Mouse (Mus musculus) stomach, postnatal 0 days (tissue): Measurements from ENCODE around the gene Znrf4. TPM values are rescaled to one million over a fixed set of nuclear protein-coding genes. Genes with fewer than 3 reads are reported as not detected.
A peak's percentile ranks its signal among the peaks of the same experiment; 100 is the strongest.

Experiments
- ATAC-seq: fragments of 200-750 bp; cut with Nextera tagmentation; 2 replicates; pipeline ENCODE4 v1.8.0; 2017; ENCODE audit not compliant: low FRiP score, low TSS enrichment
- DNase-seq: peaks from one replicate; pipeline ENCODE4 v3.0.0-alpha.2; 2016; ENCODE audit warnings: low spot score
- H3K27ac ChIP-seq: fragments of 300-500 bp; sonication (generic); replicated peaks from 2 replicates; pipeline ENCODE4 v1.5.1; 2014; ENCODE audit warnings: mild to moderate bottlenecking, control low read depth
- H3K27me3 ChIP-seq: fragments of 300-500 bp; sonication (generic); 2 replicates; pipeline ENCODE4 v1.6.1; 2014; ENCODE audit warnings: low read length; ENCODE audit not compliant: control insufficient read depth, insufficient read depth
- H3K36me3 ChIP-seq: fragments of 300-500 bp; sonication (generic); 2 replicates; pipeline ENCODE4 v1.6.1; 2014; ENCODE audit warnings: low read length, mixed read lengths; ENCODE audit not compliant: control insufficient read depth, insufficient read depth
- H3K4me1 ChIP-seq: fragments of 300-500 bp; sonication (generic); replicated peaks from 2 replicates; pipeline ENCODE4 v1.6.1; 2014; ENCODE audit warnings: antibody characterized with exemption; ENCODE audit not compliant: control insufficient read depth, insufficient read depth
- H3K4me2 ChIP-seq: fragments of 300-500 bp; sonication (generic); replicated peaks from 2 replicates; pipeline ENCODE4 v1.6.1; 2014; ENCODE audit warnings: low read depth, mild to moderate bottlenecking, control low read depth, moderate library complexity
- H3K4me3 ChIP-seq: fragments of 300-500 bp; sonication (generic); 2 replicates; pipeline ENCODE4 v1.5.1; 2014; ENCODE audit warnings: low read depth, low read length, control low read depth
- H3K9ac ChIP-seq: fragments of 300-500 bp; sonication (generic); 2 replicates; pipeline ENCODE4 v1.6.1; 2014; ENCODE audit warnings: mild to moderate bottlenecking, low read length, control low read depth, mixed read lengths
- H3K9me3 ChIP-seq: fragments of 300-500 bp; sonication (generic); 2 replicates; pipeline ENCODE4 v1.6.1; 2016; ENCODE audit warnings: low read length; ENCODE audit not compliant: control insufficient read depth
- CTCF ChIP-seq: IDR thresholded peaks from 2 replicates; pipeline ENCODE4 v1.5.1; 2016; ENCODE audit warnings: antibody characterized with exemption, low read depth, mild to moderate bottlenecking, moderate library complexity
- EP300 ChIP-seq: optimal IDR thresholded peaks from 2 replicates; pipeline ENCODE3; 2016; ENCODE audit warnings: antibody characterized with exemption
- WGBS: fragments of 180-500 bp; shearing (Covaris S2); extraction: QIAGEN DNeasy Blood & Tissue Kit; methylation state at CpG from one replicate; pipeline ENCODE4 v1.1.7; 2014; 5-methylcytosine and 5-hydroxymethylcytosine counted together
- polyA plus RNA-seq: library from polyadenylated mRNA; unstranded; fragments of >200 nt; fragmentation: Nextera tagmentation; extraction: Ambion mirVana; gene quantifications from 2 replicates; pipeline ENCODE4 v1.2.1, GENCODE M21; 2015

The Znrf4 gene
- polyA plus RNA-seq, 1 experiment from 2014 or later: not detected

GRCm38 (mm10) chr17:56490438-56491152 is 21.6 kb downstream of the Znrf4 start:
- Histone ChIP-seq H3K9ac (no peak overlapping the region), H3K9me3 (peaks cover 22% of the 10 kb centered on the region), H3K4me3 (no peak overlapping the region), H3K27ac (no peak overlapping the region), H3K4me1 (no peaks in the 10 kb centered on the region), H3K27me3 (no peaks in the 10 kb centered on the region), H3K36me3 (no peaks in the 10 kb centered on the region), H3K4me2 (no peak overlapping the region)
- no peak for TF ChIP-seq EP300
- no peak for TF ChIP-seq CTCF
- WGBS: 89% methylated on average over 7 of the region's 7 CpGs
- no peak for ATAC-seq
- DNase-seq: no peak

- Histone ChIP-seq H3K36me3 (no peaks in the 10 kb centered on the region), H3K27me3 (no peaks in the 10 kb centered on the region), H3K9me3 (0 out of 2 replicates have a peak, but pooled peaks cover 7% of the 10 kb centered on the region), H3K4me2 (no peak overlapping the region), H3K4me3 (no peak overlapping the region), H3K4me1 (no peaks in the 10 kb centered on the region), H3K27ac (no peak overlapping the region), H3K9ac (peak overlapping the region; percentile 8; the same call in 1 of the 2 replicates)
- DNase-seq (no peak), ATAC-seq (peak; percentile 4; the same call in 1 of the 2 replicates)
- TF ChIP-seq EP300 (no peak), CTCF (no peak)
- 12% methylated on average over 12 of the region's 12 CpGs for WGBS
Observed at GRCm38 (mm10) chr17:56488028-56488427, 24.2 kb downstream of the Znrf4 start.

- H3K4me1 ChIP-seq: no peaks in the 10 kb centered on the region
- H3K27ac ChIP-seq: no peak overlapping the region
- 0 out of 2 replicates have a peak, but pooled peaks cover 1% of the 10 kb centered on the region for H3K9me3 ChIP-seq
- H3K27me3 ChIP-seq: no peaks in the 10 kb centered on the region
- WGBS: 8% methylated on average over 10 of the region's 16 CpGs
- ATAC-seq (peak; percentile 68), DNase-seq (peak; percentile 47)
- no peak overlapping the region for H3K9ac ChIP-seq
- no peak overlapping the region for H3K4me2 ChIP-seq
- no peaks in the 10 kb centered on the region for H3K36me3 ChIP-seq
- H3K4me3 ChIP-seq: no peak overlapping the region
- TF ChIP-seq EP300 (no peak), CTCF (peak; percentile 63)
Observed at GRCm38 (mm10) chr17:56487441-56487888, 24.8 kb downstream of the Znrf4 start.

- no peak for ATAC-seq
- Histone ChIP-seq H3K4me3 (no peak overlapping the region), H3K36me3 (no peaks in the 10 kb centered on the region)
Observed at GRCm38 (mm10) chr17:56485926-56486325, 26.3 kb downstream of the Znrf4 start.

GRCm38 (mm10) chr17:56485118-56485517 is 27.1 kb downstream of the Znrf4 start:
- no peaks in the 10 kb centered on the region for H3K36me3 ChIP-seq
- 57% methylated on average over 9 of the region's 9 CpGs for WGBS
- no peak overlapping the region for H3K4me2 ChIP-seq
- no peak overlapping the region for H3K4me3 ChIP-seq
- DNase-seq (no peak), ATAC-seq (no peak)
- no peaks in the 10 kb centered on the region for H3K27me3 ChIP-seq
- TF ChIP-seq EP300: no peak
- TF ChIP-seq CTCF: no peak
- no peaks in the 10 kb centered on the region for H3K4me1 ChIP-seq
- H3K9me3 ChIP-seq: no peaks in the 10 kb centered on the region
- no peak overlapping the region for H3K27ac ChIP-seq
- H3K9ac ChIP-seq: no peak overlapping the region

More at GRCm38 (mm10) chr17:56485926-56486325, 26.3 kb downstream of the Znrf4 start:
- Histone ChIP-seq H3K9ac (no peak overlapping the region), H3K9me3 (no peaks in the 10 kb centered on the region), H3K27ac (no peak overlapping the region), H3K4me1 (no peaks in the 10 kb centered on the region), H3K27me3 (no peaks in the 10 kb centered on the region), H3K4me2 (no peak overlapping the region)
- WGBS: 92% methylated on average over 9 of the region's 9 CpGs
- no peak for TF ChIP-seq EP300
- TF ChIP-seq CTCF: no peak
- DNase-seq: no peak

GRCm38 (mm10) chr17:56482671-56483070 is 29.6 kb downstream of the Znrf4 start:
- no peak overlapping the region for H3K9ac ChIP-seq
- WGBS: 75% methylated on average over 1 of the region's 1 CpGs
- no peak for DNase-seq
- H3K4me3 ChIP-seq: no peak overlapping the region
- H3K27me3 ChIP-seq: no peaks in the 10 kb centered on the region
- ATAC-seq: no peak
- no peaks in the 10 kb centered on the region for H3K9me3 ChIP-seq
- no peak overlapping the region for H3K27ac ChIP-seq
- H3K4me1 ChIP-seq: no peaks in the 10 kb centered on the region
- no peaks in the 10 kb centered on the region for H3K36me3 ChIP-seq
- H3K4me2 ChIP-seq: no peak overlapping the region
- TF ChIP-seq CTCF (no peak), EP300 (no peak)
